Mouse (Mus musculus): ENCODE measurements around the gene Utrn.

GRCm38 (mm10) chr10:12608634-12609033 lies 260.5 kb downstream of the Utrn start:
- TF ChIP-seq CTCF (IDR thresholded peaks at IDR 0.05; ENCODE audit: low read depth) (no peak), EP300 (IDR thresholded peaks at IDR 0.05; ENCODE audit: low read depth) (no peak)
